Mouse (Mus musculus) forebrain, embryonic 15.5 days (tissue): ENCODE measurements around the gene Slc4a4. TPM values are rescaled to one million over a fixed set of nuclear protein-coding genes. Genes with fewer than 3 reads are reported as not detected.

Experiments used
- ATAC-seq: fragments of 200-750 bp; cut with Nextera tagmentation; replicated peaks from 2 replicates; pipeline ENCODE4 v1.8.0; 2017; ENCODE audit warnings: mild to moderate bottlenecking, moderate TSS enrichment, moderate library complexity
- H3K27ac ChIP-seq: fragments of 300-500 bp; sonication (generic); replicated peaks from 2 replicates; pipeline ENCODE4 v1.5.1; 2015; ENCODE audit warnings: mild to moderate bottlenecking, inconsistent platforms
- H3K27me3 ChIP-seq: fragments of 300-500 bp; sonication (generic); 2 replicates; pipeline ENCODE4 v1.6.1; 2015; ENCODE audit warnings: inconsistent platforms
- H3K36me3 ChIP-seq: fragments of 300-500 bp; sonication (generic); 2 replicates; pipeline ENCODE4 v1.6.1; 2015; ENCODE audit warnings: mild to moderate bottlenecking, inconsistent platforms
- H3K4me1 ChIP-seq: fragments of 300-500 bp; sonication (generic); 2 replicates; pipeline ENCODE4 v1.6.1; 2015; ENCODE audit warnings: inconsistent platforms
- H3K4me2 ChIP-seq: fragments of 300-500 bp; sonication (generic); replicated peaks from 2 replicates; pipeline ENCODE4 v1.6.1; 2015; ENCODE audit warnings: mild to moderate bottlenecking, inconsistent platforms
- H3K4me3 ChIP-seq: fragments of 300-500 bp; sonication (generic); 2 replicates; pipeline ENCODE4 v1.5.1; 2015; ENCODE audit warnings: mild to moderate bottlenecking, inconsistent platforms
- H3K9ac ChIP-seq: fragments of 300-500 bp; sonication (generic); replicated peaks from 2 replicates; pipeline ENCODE4 v1.6.1; 2015; ENCODE audit warnings: mild to moderate bottlenecking, inconsistent platforms
- H3K9me3 ChIP-seq: fragments of 300-500 bp; sonication (generic); 2 replicates; pipeline ENCODE4 v1.6.1; 2016; ENCODE audit warnings: inconsistent platforms
- WGBS: fragments of 180-500 bp; shearing (Covaris S2); methylation state at CpG from one replicate; pipeline ENCODE4 v1.1.7; 2015; ENCODE audit warnings: mixed read lengths; 5-methylcytosine and 5-hydroxymethylcytosine counted together
- polyA plus RNA-seq: library from polyadenylated mRNA; unstranded; fragments of >200 nt; fragmentation: Nextera tagmentation; extraction: Ambion mirVana; gene quantifications from 2 replicates; pipeline ENCODE4 v1.2.1, GENCODE M21; 2015

Slc4a4 gene
- polyA plus RNA-seq, 1 experiment from 2014 or later: 4.1 TPM

DNA sequence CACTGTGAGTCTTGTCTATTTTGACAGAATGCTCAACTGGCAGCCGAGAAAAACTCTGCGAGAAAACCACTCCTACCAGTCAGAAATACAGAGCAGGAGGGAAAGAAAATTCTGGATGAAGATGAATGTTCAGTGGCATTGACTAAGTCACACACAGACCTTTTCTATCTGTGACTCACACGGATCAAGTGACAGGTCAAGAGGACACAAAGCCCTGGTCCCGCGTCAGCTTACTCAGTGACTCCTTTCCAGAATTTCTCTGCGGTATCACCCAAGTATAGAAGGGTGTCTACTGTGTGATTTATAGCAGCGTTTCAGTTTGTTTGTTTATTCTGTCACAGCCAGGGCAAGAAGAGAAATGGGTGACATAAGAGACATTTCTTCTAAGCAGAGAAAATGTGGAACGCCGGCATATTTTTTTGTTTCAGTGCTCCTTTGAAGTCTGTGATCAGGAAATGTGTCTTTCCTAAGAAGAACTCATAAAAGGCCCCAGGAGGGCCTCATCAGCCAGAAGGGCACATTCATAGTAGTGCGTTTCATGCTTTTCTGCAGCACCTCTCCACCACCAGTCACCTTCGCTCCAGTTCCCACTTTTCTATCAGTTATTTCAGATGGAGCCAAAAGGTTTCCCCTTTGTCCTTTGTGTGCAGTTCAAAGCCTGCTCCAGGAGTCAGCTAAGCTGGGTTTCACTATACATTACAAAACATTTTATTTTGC, 82.5 kb downstream of the Slc4a4 start:
- ATAC-seq: no peak
- H3K9ac ChIP-seq: no peak overlapping the region
- H3K4me1 ChIP-seq: no peaks in the 10 kb centered on the region
- H3K9me3 ChIP-seq: no peaks in the 10 kb centered on the region
- no peak overlapping the region for H3K4me3 ChIP-seq
- no peaks in the 10 kb centered on the region for H3K36me3 ChIP-seq
- 59% methylated on average over 11 of the region's 11 CpGs for whole genome bisulfite sequencing
- H3K27ac ChIP-seq: no peak overlapping the region
- H3K4me2 ChIP-seq: no peak overlapping the region
- H3K27me3 ChIP-seq: no peaks in the 10 kb centered on the region

- no peak for ATAC-seq
- no peaks in the 10 kb centered on the region for H3K36me3 ChIP-seq
- no peak overlapping the region for H3K4me2 ChIP-seq
- no peaks in the 10 kb centered on the region for H3K27me3 ChIP-seq
- no peak overlapping the region for H3K4me3 ChIP-seq
- H3K27ac ChIP-seq: no peak overlapping the region
- H3K4me1 ChIP-seq: no peaks in the 10 kb centered on the region
- no peak overlapping the region for H3K9ac ChIP-seq
- no peaks in the 10 kb centered on the region for H3K9me3 ChIP-seq
Observed at GRCm38 (mm10) chr5:88971554-88971953, 84.9 kb downstream of the Slc4a4 start.

DNA sequence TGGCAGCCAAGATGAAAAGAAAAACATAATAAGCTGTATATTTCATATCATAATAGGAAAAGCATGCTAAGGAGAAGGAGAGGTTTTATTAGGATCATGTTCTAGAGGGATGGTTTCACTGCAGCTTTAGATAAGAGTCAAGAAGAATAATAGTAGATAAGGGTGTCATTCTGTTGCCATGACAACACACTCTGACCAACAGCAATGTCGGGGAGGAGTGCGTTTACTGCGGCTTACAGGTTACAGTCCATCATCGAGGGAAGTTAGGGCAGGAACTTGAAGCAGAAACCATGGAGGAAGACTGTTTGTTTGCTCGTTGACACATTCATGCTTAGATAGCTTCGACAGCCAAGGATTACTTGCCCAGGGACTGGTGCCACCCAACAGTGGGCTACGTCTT, 85.7 kb downstream of the Slc4a4 start:
- WGBS: 84% methylated on average over 7 of the region's 7 CpGs
- H3K9me3 ChIP-seq: no peaks in the 10 kb centered on the region
- H3K4me1 ChIP-seq: no peaks in the 10 kb centered on the region
- H3K4me3 ChIP-seq: no peak overlapping the region
- H3K4me2 ChIP-seq: no peak overlapping the region
- H3K27ac ChIP-seq: no peak overlapping the region
- no peak overlapping the region for H3K9ac ChIP-seq
- H3K36me3 ChIP-seq: no peaks in the 10 kb centered on the region
- ATAC-seq: no peak
- H3K27me3 ChIP-seq: no peaks in the 10 kb centered on the region

DNA sequence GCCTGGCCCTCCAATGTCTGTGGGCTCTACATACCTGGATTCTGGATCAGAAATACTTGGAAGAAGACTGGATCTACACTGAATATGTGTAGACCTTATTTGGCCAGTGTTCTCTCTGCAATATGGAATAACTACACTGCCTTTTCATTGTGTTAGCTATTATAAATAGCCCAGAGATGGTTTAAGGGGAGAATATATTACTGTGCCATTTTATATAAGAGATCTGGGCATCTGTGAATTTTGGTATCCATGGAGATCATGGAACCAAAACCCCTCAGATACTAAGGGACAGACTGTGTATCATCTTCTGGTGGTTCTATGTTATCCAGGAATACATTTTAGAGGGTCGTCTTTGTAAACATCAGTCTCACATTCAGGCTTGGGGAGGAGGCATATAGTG, 86.5 kb downstream of the Slc4a4 start:
- no peak for ATAC-seq
- H3K36me3 ChIP-seq: no peaks in the 10 kb centered on the region
- no peak overlapping the region for H3K9ac ChIP-seq
- no peaks in the 10 kb centered on the region for H3K9me3 ChIP-seq
- no peaks in the 10 kb centered on the region for H3K27me3 ChIP-seq
- H3K4me1 ChIP-seq: no peaks in the 10 kb centered on the region
- 94% methylated on average over 1 of the region's 1 CpGs for WGBS
- H3K27ac ChIP-seq: no peak overlapping the region
- H3K4me2 ChIP-seq: no peak overlapping the region
- no peak overlapping the region for H3K4me3 ChIP-seq

DNA sequence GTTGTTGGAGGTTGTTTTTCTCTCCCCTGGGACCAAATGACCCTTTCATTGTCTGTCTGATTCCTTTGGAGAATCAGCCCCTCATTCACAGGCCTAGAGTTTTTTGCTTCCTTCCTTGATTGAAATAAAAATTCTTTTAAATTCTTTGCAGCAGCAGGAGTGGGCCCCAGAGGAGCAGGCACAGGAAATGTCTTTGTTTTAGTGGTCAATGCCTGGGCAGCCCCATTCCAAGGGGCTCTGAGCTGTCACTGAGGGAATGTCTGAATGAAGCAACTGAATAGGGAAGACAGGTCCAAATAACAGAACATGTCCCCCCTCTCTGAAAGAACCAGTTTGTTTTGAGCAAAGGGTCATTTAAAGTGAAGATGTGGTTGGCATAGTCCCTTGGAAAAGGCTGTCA, 89.1 kb downstream of the Slc4a4 start:
- Histone ChIP-seq H3K4me3 (no peak overlapping the region), H3K4me1 (no peaks in the 10 kb centered on the region), H3K27ac (no peak overlapping the region), H3K9me3 (no peaks in the 10 kb centered on the region), H3K36me3 (no peaks in the 10 kb centered on the region), H3K9ac (no peak overlapping the region), H3K27me3 (no peaks in the 10 kb centered on the region), H3K4me2 (no peak overlapping the region)
- ATAC-seq: no peak

GRCm38 (mm10) chr5:88976428-88976827, 89.8 kb downstream of the Slc4a4 start:
- Histone ChIP-seq H3K4me3 (no peak overlapping the region), H3K4me2 (no peak overlapping the region), H3K9ac (no peak overlapping the region), H3K4me1 (no peaks in the 10 kb centered on the region), H3K36me3 (no peaks in the 10 kb centered on the region), H3K27ac (no peak overlapping the region), H3K9me3 (no peaks in the 10 kb centered on the region), H3K27me3 (no peaks in the 10 kb centered on the region)
- no peak for ATAC-seq
- 61% methylated on average over 3 of the region's 3 CpGs for WGBS

DNA sequence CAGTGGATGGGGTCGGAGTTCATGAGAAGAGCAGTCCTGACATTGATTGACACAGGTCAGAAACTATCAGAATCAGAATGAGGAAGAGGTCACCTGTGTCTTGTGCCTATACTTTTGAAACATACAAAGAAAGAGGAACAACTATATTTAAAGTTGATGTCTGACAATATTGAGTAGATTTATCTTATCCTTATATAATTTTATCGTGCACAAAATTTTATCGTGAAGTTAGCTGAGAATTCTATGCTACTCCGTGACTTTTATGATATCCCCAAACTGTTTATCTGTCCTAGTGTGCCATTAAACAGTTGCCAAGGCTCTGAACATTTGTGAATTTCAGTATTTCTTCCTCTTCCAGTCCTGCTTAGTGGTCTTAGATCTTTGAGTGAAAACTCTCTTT, 94.1 kb downstream of the Slc4a4 start:
- Histone ChIP-seq H3K36me3 (no peaks in the 10 kb centered on the region), H3K9me3 (no peaks in the 10 kb centered on the region), H3K27ac (no peak overlapping the region), H3K9ac (no peak overlapping the region), H3K27me3 (no peaks in the 10 kb centered on the region), H3K4me3 (no peak overlapping the region), H3K4me1 (no peaks in the 10 kb centered on the region), H3K4me2 (no peak overlapping the region)
- WGBS: 94% methylated on average over 4 of the region's 4 CpGs
- ATAC-seq: no peak

- no peak overlapping the region for H3K4me2 ChIP-seq
- no peaks in the 10 kb centered on the region for H3K36me3 ChIP-seq
- H3K9ac ChIP-seq: no peak overlapping the region
- no peak for ATAC-seq
- H3K4me3 ChIP-seq: no peak overlapping the region
- H3K4me1 ChIP-seq: no peaks in the 10 kb centered on the region
- 58% methylated on average over 8 of the region's 8 CpGs for WGBS
- no peak overlapping the region for H3K27ac ChIP-seq
- H3K9me3 ChIP-seq: no peaks in the 10 kb centered on the region
- H3K27me3 ChIP-seq: no peaks in the 10 kb centered on the region
Observed at GRCm38 (mm10) chr5:88981243-88982014, 94.8 kb downstream of the Slc4a4 start.

DNA sequence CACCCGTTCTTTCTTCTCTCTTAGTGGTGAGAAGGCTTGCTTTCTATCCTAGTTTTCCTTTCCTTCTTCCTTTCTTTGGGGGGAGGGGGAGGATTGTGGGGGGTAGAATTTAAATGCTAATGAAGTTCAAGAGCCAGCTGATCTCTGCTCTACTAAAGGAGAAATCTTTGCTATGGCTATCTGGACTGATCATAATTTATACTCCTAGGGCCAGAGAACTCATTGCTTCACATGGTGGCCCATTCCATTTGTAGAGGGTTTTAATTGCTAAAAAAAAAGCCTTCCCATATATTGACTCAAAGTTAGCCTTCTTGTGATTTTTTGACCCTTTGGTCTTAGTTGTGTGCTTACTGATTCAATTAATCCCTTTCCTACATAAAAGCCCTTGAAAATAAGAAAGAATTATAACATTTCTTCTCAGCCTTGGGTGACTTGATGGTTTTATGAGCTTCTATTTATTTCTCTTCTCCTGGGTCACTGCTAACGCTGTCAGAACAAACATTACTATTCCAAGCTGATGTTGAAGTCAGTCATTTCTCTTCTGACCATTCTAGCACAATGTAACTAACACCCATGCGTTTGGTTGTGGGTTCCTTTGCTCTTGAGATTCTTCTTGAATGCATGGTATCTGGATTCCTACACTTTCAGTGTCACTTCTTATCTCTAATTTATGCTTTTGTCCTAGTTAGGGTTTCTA, 95.6 kb downstream of the Slc4a4 start:
- 87% methylated on average over 3 of the region's 3 CpGs for WGBS
- Histone ChIP-seq H3K9me3 (no peaks in the 10 kb centered on the region), H3K27me3 (no peaks in the 10 kb centered on the region), H3K4me1 (no peaks in the 10 kb centered on the region), H3K9ac (no peak overlapping the region), H3K4me3 (no peak overlapping the region), H3K27ac (no peak overlapping the region), H3K4me2 (no peak overlapping the region), H3K36me3 (no peaks in the 10 kb centered on the region)
- no peak for ATAC-seq

DNA sequence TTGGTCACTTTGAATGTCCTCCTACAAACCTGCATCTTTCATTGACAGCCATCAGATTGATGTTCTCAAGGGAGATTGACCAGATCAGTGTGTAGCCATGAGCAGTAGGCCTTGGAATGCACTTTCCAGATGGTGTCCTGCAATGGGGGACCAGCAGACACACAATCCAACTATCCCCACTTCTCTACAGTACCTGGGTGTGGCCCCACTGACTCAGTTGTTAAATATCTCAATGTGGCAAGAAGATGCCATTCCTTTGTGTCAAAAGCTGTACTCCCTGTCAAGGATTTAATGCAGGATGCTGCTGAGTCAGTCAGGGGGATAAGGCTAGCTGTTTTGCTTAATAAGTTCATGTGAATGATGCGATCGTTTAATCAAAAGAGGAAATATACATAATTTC, 96.6 kb downstream of the Slc4a4 start:
- Histone ChIP-seq H3K9me3 (no peaks in the 10 kb centered on the region), H3K4me2 (no peak overlapping the region), H3K36me3 (no peaks in the 10 kb centered on the region), H3K9ac (no peak overlapping the region), H3K4me3 (no peak overlapping the region), H3K4me1 (no peaks in the 10 kb centered on the region), H3K27me3 (no peaks in the 10 kb centered on the region), H3K27ac (no peak overlapping the region)
- ATAC-seq: no peak
- WGBS: 88% methylated on average over 2 of the region's 2 CpGs

GRCm38 (mm10) chr5:88983652-88984051, 97.0 kb downstream of the Slc4a4 start:
- Histone ChIP-seq H3K4me2 (no peak overlapping the region), H3K9me3 (no peaks in the 10 kb centered on the region), H3K9ac (no peak overlapping the region), H3K27ac (no peak overlapping the region), H3K4me1 (no peaks in the 10 kb centered on the region), H3K4me3 (no peak overlapping the region), H3K27me3 (no peaks in the 10 kb centered on the region), H3K36me3 (no peaks in the 10 kb centered on the region)
- 91% methylated on average over 7 of the region's 7 CpGs for WGBS
- ATAC-seq: no peak

DNA sequence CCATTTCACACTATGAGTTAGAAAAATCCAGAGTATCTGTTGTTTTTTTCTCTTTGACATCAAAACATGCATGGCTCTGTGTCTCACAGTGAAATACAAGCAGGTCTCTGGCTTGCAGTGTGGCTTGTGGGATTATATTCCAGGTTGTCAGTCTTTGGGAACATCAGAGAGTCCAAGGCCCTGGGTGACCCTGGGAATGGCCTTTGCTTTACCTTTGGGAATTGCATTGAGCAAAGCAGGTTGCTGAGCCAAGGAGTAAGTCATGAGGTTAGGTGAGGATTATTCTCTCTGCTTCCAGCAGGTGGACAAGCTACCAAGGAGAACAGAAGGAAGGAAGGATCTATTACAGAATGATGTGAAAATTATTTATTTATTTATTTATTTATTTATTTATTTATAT, 102.4 kb downstream of the Slc4a4 start:
- H3K4me2 ChIP-seq: no peak overlapping the region
- no peak overlapping the region for H3K4me3 ChIP-seq
- ATAC-seq: no peak
- no peaks in the 10 kb centered on the region for H3K4me1 ChIP-seq
- H3K36me3 ChIP-seq: no peaks in the 10 kb centered on the region
- no peak overlapping the region for H3K27ac ChIP-seq
- H3K9me3 ChIP-seq: no peaks in the 10 kb centered on the region
- H3K9ac ChIP-seq: no peak overlapping the region
- no peaks in the 10 kb centered on the region for H3K27me3 ChIP-seq
